Mouse (Mus musculus) lung, postnatal 0 days (tissue): ENCODE measurements around the gene Erc2. TPM values are rescaled to one million over a fixed set of nuclear protein-coding genes. Genes with fewer than 3 reads are reported as not detected.

Source experiments
- ATAC-seq: fragments of 200-750 bp; cut with Nextera tagmentation; 2 replicates; pipeline ENCODE4 v1.8.0; 2017; ENCODE audit warnings: moderate library complexity
- DNase-seq: peaks from one replicate; pipeline ENCODE4 v3.0.0-alpha.2; 2016; ENCODE audit warnings: low spot score
- H3K27ac ChIP-seq: fragments of 300-500 bp; sonication (generic); 2 replicates; pipeline ENCODE4 v1.5.1; 2014; ENCODE audit warnings: antibody characterized with exemption, mild to moderate bottlenecking, low read length, mixed read lengths
- H3K27me3 ChIP-seq: fragments of 300-500 bp; sonication (generic); replicated peaks from 2 replicates; pipeline ENCODE4 v1.6.1; 2014; ENCODE audit warnings: low read length, mixed read lengths; ENCODE audit not compliant: insufficient read depth
- H3K36me3 ChIP-seq: fragments of 300-500 bp; sonication (generic); 2 replicates; pipeline ENCODE4 v1.6.1; 2014; ENCODE audit warnings: low read length, mixed read lengths; ENCODE audit not compliant: insufficient read depth
- H3K4me1 ChIP-seq: fragments of 300-500 bp; sonication (generic); 2 replicates; pipeline ENCODE4 v1.6.1; 2014; ENCODE audit warnings: antibody characterized with exemption, low read depth, low read length, mixed read lengths; ENCODE audit not compliant: insufficient read depth
- H3K4me2 ChIP-seq: fragments of 300-500 bp; sonication (generic); replicated peaks from 2 replicates; pipeline ENCODE4 v1.6.1; 2014; ENCODE audit warnings: low read depth, mild to moderate bottlenecking, low read length, moderate library complexity, mixed read lengths
- H3K4me3 ChIP-seq: fragments of 300-500 bp; sonication (generic); 2 replicates; pipeline ENCODE4 v1.5.1; 2014; ENCODE audit warnings: low read depth, low read length
- H3K9ac ChIP-seq: fragments of 300-500 bp; sonication (generic); replicated peaks from 2 replicates; pipeline ENCODE4 v1.6.1; 2014; ENCODE audit warnings: low read depth, mild to moderate bottlenecking
- H3K9me3 ChIP-seq: fragments of 300-500 bp; sonication (generic); 2 replicates; pipeline ENCODE4 v1.6.1; 2016; ENCODE audit warnings: low read length, mixed read lengths
- CTCF ChIP-seq: IDR thresholded peaks from 2 replicates; pipeline ENCODE4 v1.5.1; 2016; ENCODE audit warnings: antibody characterized with exemption, mild to moderate bottlenecking
- EP300 ChIP-seq: IDR thresholded peaks from 2 replicates; pipeline ENCODE4 v1.6.1; 2016; ENCODE audit warnings: antibody characterized with exemption, mild to moderate bottlenecking, control low read depth
- WGBS: fragments of 180-500 bp; shearing (Covaris S2); extraction: QIAGEN DNeasy Blood & Tissue Kit; methylation state at CpG from one replicate; pipeline ENCODE4 v1.1.7; 2014; 5-methylcytosine and 5-hydroxymethylcytosine counted together
- polyA plus RNA-seq: library from polyadenylated mRNA; unstranded; fragments of >200 nt; fragmentation: Nextera tagmentation; extraction: Ambion mirVana; gene quantifications from 2 replicates; pipeline ENCODE4 v1.2.1, GENCODE M21; 2015

Erc2 gene
- polyA plus RNA-seq, 1 experiment from 2014 or later = 1.9 TPM

- no peaks in the 10 kb centered on the region for H3K36me3 ChIP-seq
- TF ChIP-seq CTCF = peak; percentile 83
- no peak for TF ChIP-seq EP300
- no peaks in the 10 kb centered on the region for H3K27me3 ChIP-seq
- peak; percentile 68 for DNase-seq
- H3K4me1 ChIP-seq = no peaks in the 10 kb centered on the region
- H3K9me3 ChIP-seq = no peaks in the 10 kb centered on the region
- no peak overlapping the region for H3K4me2 ChIP-seq
- H3K4me3 ChIP-seq = no peak overlapping the region
- no peak overlapping the region for H3K27ac ChIP-seq
- 20% methylated on average over 3 of the region's 3 CpGs for WGBS
- no peak overlapping the region for H3K9ac ChIP-seq
- no peak for ATAC-seq
Measured at GRCm38 (mm10) chr14:27741248-27741916, 119.2 kb downstream of the Erc2 start.

GRCm38 (mm10) chr14:27754340-27754739, 132.1 kb downstream of the Erc2 start:
- H3K9me3 ChIP-seq = no peaks in the 10 kb centered on the region

GRCm38 (mm10) chr14:27756901-27757300, 134.7 kb downstream of the Erc2 start:
- Histone ChIP-seq H3K4me2 (0 out of 2 replicates have a peak overlapping the region, but pooled peaks have one; percentile 6), H3K4me1 (0 out of 2 replicates have a peak, but pooled peaks cover 2% of the 10 kb centered on the region), H3K4me3 (no peak overlapping the region), H3K27me3 (no peaks in the 10 kb centered on the region), H3K27ac (no peak overlapping the region), H3K9ac (no peak overlapping the region), H3K36me3 (no peaks in the 10 kb centered on the region), H3K9me3 (no peaks in the 10 kb centered on the region)
- peak; percentile 69; the same call in 1 of the 2 replicates for TF ChIP-seq EP300
- TF ChIP-seq CTCF = no peak
- WGBS = 43% methylated on average over 5 of the region's 5 CpGs
- ATAC-seq = peak; percentile 86
- peak; percentile 48 for DNase-seq

More at GRCm38 (mm10) chr14:27754340-27754739, 132.1 kb downstream of the Erc2 start:
- no peaks in the 10 kb centered on the region for H3K36me3 ChIP-seq
- H3K4me3 ChIP-seq = no peak overlapping the region
- ATAC-seq (no peak), DNase-seq (no peak)
- H3K4me1 ChIP-seq = 0 out of 2 replicates have a peak, but pooled peaks cover 2% of the 10 kb centered on the region
- TF ChIP-seq EP300 = no peak
- no peak for TF ChIP-seq CTCF
- no peaks in the 10 kb centered on the region for H3K27me3 ChIP-seq
- H3K4me2 ChIP-seq = no peak overlapping the region
- 63% methylated on average over 1 of the region's 1 CpGs for WGBS
- no peak overlapping the region for H3K9ac ChIP-seq
- no peak overlapping the region for H3K27ac ChIP-seq

GRCm38 (mm10) chr14:27758230-27758629, 136.0 kb downstream of the Erc2 start:
- no peak for ATAC-seq
- WGBS = 79% methylated on average over 1 of the region's 1 CpGs
- Histone ChIP-seq H3K4me2 (no peak overlapping the region), H3K4me1 (0 out of 2 replicates have a peak, but pooled peaks cover 2% of the 10 kb centered on the region), H3K27ac (no peak overlapping the region), H3K36me3 (no peaks in the 10 kb centered on the region), H3K27me3 (no peaks in the 10 kb centered on the region), H3K9me3 (no peaks in the 10 kb centered on the region), H3K9ac (no peak overlapping the region), H3K4me3 (no peak overlapping the region)
- TF ChIP-seq CTCF (peak; percentile 52), EP300 (no peak)
- no peak for DNase-seq

GRCm38 (mm10) chr14:27759069-27759628, 136.9 kb downstream of the Erc2 start:
- Histone ChIP-seq H3K4me1 (0 out of 2 replicates have a peak, but pooled peaks cover 2% of the 10 kb centered on the region), H3K9ac (no peak overlapping the region), H3K4me2 (no peak overlapping the region), H3K27me3 (no peaks in the 10 kb centered on the region), H3K27ac (no peak overlapping the region), H3K4me3 (no peak overlapping the region), H3K9me3 (no peaks in the 10 kb centered on the region), H3K36me3 (no peaks in the 10 kb centered on the region)
- DNase-seq (no peak), ATAC-seq (no peak)
- TF ChIP-seq CTCF = no peak
- no peak for TF ChIP-seq EP300
- 90% methylated on average over 6 of the region's 6 CpGs for WGBS

GRCm38 (mm10) chr14:27759982-27760381, 137.8 kb downstream of the Erc2 start:
- WGBS = 79% methylated on average over 9 of the region's 9 CpGs
- TF ChIP-seq EP300 (no peak), CTCF (no peak)
- H3K9me3 ChIP-seq = no peaks in the 10 kb centered on the region
- H3K4me3 ChIP-seq = no peak overlapping the region
- no peak overlapping the region for H3K4me2 ChIP-seq
- no peak for DNase-seq
- no peaks in the 10 kb centered on the region for H3K36me3 ChIP-seq
- ATAC-seq = no peak
- no peaks in the 10 kb centered on the region for H3K27me3 ChIP-seq
- 0 out of 2 replicates have a peak, but pooled peaks cover 2% of the 10 kb centered on the region for H3K4me1 ChIP-seq
- no peak overlapping the region for H3K9ac ChIP-seq
- H3K27ac ChIP-seq = no peak overlapping the region
